Mouse (Mus musculus) liver, embryonic 14.5 days (tissue): ENCODE data around the gene Disc1. TPM values are rescaled to one million over a fixed set of nuclear protein-coding genes. Genes with fewer than 3 reads are reported as not detected.

Experiments used
- ATAC-seq: fragments of 200-750 bp; cut with Nextera tagmentation; 2 replicates; pipeline ENCODE4 v1.8.0; 2017; ENCODE audit warnings: moderate number of reproducible peaks, mild to moderate bottlenecking, moderate library complexity; ENCODE audit not compliant: insufficient read depth
- DNase-seq, 3 experiments: peaks; one replicate each; pipeline ENCODE4 v3.0.0-alpha.2; 2012 to 2013; ENCODE audit warnings: low read depth in 3 of 3, low spot score in 3 of 3
- H3K27ac ChIP-seq: fragments of 300-500 bp; sonication (generic); 2 replicates; pipeline ENCODE4 v1.5.1; 2014; ENCODE audit warnings: moderate library complexity, mild to moderate bottlenecking, control low read depth, inconsistent platforms
- H3K27me3 ChIP-seq: fragments of 300-500 bp; sonication (generic); 2 replicates; pipeline ENCODE4 v1.6.1; 2014; ENCODE audit warnings: mild to moderate bottlenecking, low read length, moderate library complexity; ENCODE audit not compliant: control insufficient read depth, insufficient read depth
- H3K36me3 ChIP-seq: fragments of 300-500 bp; sonication (generic); replicated peaks from 2 replicates; pipeline ENCODE4 v1.6.1; 2014; ENCODE audit warnings: low read depth; ENCODE audit not compliant: control insufficient read depth, insufficient read depth
- H3K4me1 ChIP-seq, 2 experiments: fragments of 200-500 bp in 1 of 2; fragments of 300-500 bp in 1 of 2; sonication (generic) in 1 of 2; replicated peaks; 2 replicates each; pipeline ENCODE4 v1.6.1; 2012 to 2014; ENCODE audit warnings: antibody characterized with exemption in 1 of 2, inconsistent platforms in 1 of 2, low read length in 1 of 2; ENCODE audit not compliant: control insufficient read depth in 2 of 2, insufficient read depth in 2 of 2
- H3K4me2 ChIP-seq: fragments of 300-500 bp; sonication (generic); 2 replicates; pipeline ENCODE4 v1.6.1; 2014; ENCODE audit warnings: low read depth, mild to moderate bottlenecking, control low read depth, moderate library complexity
- H3K4me3 ChIP-seq, 2 experiments: fragments of 200-500 bp in 1 of 2; fragments of 300-500 bp in 1 of 2; sonication (generic) in 1 of 2; 2 replicates each; pipeline ENCODE4 v1.5.1; 2012 to 2014; ENCODE audit warnings: low read depth in 2 of 2, low read length in 2 of 2, mild to moderate bottlenecking in 2 of 2, control low read depth in 1 of 2, inconsistent platforms in 1 of 2, moderate library complexity in 1 of 2; ENCODE audit not compliant: insufficient read depth in 1 of 2
- H3K9ac ChIP-seq: fragments of 300-500 bp; sonication (generic); replicated peaks from 2 replicates; pipeline ENCODE4 v1.6.1; 2014; ENCODE audit warnings: mild to moderate bottlenecking, control low read depth, moderate library complexity
- H3K9me3 ChIP-seq: fragments of 300-500 bp; sonication (generic); 2 replicates; pipeline ENCODE4 v1.6.1; 2016; ENCODE audit warnings: low read length, mixed read lengths; ENCODE audit not compliant: control insufficient read depth
- CTCF ChIP-seq: IDR thresholded peaks from 2 replicates; pipeline ENCODE4 v1.5.1; 2016; ENCODE audit warnings: antibody characterized with exemption, low read depth, control low read depth
- EP300 ChIP-seq: IDR thresholded peaks from 2 replicates; pipeline ENCODE4 v1.6.1; 2016; ENCODE audit warnings: antibody characterized with exemption, low read depth
- WGBS: fragments of 180-500 bp; shearing (Covaris S2); extraction: QIAGEN DNeasy Blood & Tissue Kit; methylation state at CpG from one replicate; pipeline ENCODE4 v1.1.7; 2014; ENCODE audit not compliant: insufficient replicate concordance; 5-methylcytosine and 5-hydroxymethylcytosine counted together
- polyA plus RNA-seq, 2 experiments: library from polyadenylated mRNA; depleted of rRNA in 1 of 2; stranded (reverse) in 1 of 2; unstranded in 1 of 2; fragments of >200 nt; fragmentation: Nextera tagmentation in 1 of 2; extraction: Ambion mirVana in 1 of 2; gene quantifications; 2 replicates each; pipeline versions ENCODE4 v1.2.1 to v1.2.3; 2012 to 2014

Disc1 gene
- polyA plus RNA-seq, 2 experiments: 0.11 to 0.17 TPM

DNA sequence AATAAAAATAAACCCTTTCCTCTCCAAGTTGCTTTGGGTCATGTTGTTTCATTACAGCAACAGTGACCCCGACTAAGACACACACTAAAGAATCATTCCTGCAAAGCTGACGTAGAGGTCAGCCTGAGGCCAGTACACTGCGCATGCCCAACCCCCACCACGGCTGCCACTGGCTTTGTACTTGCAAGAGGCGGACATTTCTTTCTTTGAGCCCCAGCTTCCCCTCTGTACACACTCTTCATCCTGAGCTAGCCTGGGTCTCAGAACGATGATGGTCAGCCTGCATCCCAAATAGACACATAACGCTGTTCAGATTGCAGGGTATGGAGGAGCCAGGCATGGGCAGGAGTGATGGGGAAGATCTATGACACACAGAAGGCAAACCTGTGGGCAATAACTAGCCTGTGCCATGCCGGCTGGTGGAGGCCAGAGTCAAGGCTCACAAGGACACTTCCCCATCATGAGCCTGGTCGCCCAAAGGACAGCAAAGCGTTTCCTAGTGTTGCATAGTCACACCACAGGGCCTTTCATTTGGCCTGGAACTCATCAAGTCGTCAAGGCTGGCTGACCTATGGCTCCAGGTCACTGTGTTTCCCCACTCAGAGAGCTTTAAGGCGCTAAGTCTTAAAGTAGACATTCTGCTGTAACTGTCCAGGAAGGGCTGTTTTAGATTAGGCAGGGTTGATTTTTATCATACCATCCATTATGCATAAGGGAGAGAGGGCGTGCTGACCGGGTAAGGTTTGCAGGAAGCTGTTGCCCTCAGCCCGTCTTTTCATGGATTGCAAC lies 13.2 kb upstream of the Disc1 start:
- Histone ChIP-seq H3K27ac (no peak overlapping the region), H3K9ac (no peak overlapping the region), H3K4me1 (0 out of 4 replicates have a peak, but pooled peaks cover 0 to 2% of the 10 kb centered on the region in 2 experiments), H3K4me3 (no peak overlapping the region), H3K36me3 (no peaks in the 10 kb centered on the region), H3K9me3 (no peaks in the 10 kb centered on the region), H3K27me3 (no peaks in the 10 kb centered on the region), H3K4me2 (no peak overlapping the region)
- 68% methylated on average over 15 of the region's 15 CpGs for WGBS
- TF ChIP-seq EP300: no peak
- TF ChIP-seq CTCF: no peak
- DNase-seq (no peak), ATAC-seq (no peak)

DNA sequence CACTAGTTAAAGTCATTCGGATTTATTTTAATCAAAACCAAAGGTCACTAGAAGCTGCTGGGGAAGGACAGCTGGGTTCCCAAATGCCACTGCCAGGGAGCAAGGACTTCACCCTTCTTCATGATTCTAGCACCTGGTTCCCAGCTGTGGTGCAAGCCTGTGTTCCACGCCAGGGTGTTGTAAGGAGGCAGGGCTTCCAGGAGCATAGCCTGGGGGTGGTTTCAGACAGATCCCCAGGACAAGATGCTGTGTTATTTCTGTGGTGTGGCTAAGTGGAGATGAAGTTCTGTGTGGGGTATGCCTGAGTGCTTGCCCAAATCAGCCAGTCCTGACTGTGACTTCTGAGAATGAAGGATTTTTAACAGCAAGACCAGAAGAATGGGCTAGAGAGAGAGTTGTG lies 12.5 kb upstream of the Disc1 start:
- H3K4me1 ChIP-seq: 0 out of 4 replicates have a peak, but pooled peaks cover 0 to 2% of the 10 kb centered on the region in 2 experiments
- H3K36me3 ChIP-seq: no peaks in the 10 kb centered on the region
- TF ChIP-seq EP300 (no peak), CTCF (no peak)
- 53% methylated on average over 2 of the region's 2 CpGs for WGBS
- H3K9me3 ChIP-seq: no peaks in the 10 kb centered on the region
- H3K27me3 ChIP-seq: no peaks in the 10 kb centered on the region
- no peak for DNase-seq
- H3K27ac ChIP-seq: no peak overlapping the region
- H3K9ac ChIP-seq: no peak overlapping the region
- no peak overlapping the region for H3K4me3 ChIP-seq
- no peak for ATAC-seq
- H3K4me2 ChIP-seq: no peak overlapping the region

DNA sequence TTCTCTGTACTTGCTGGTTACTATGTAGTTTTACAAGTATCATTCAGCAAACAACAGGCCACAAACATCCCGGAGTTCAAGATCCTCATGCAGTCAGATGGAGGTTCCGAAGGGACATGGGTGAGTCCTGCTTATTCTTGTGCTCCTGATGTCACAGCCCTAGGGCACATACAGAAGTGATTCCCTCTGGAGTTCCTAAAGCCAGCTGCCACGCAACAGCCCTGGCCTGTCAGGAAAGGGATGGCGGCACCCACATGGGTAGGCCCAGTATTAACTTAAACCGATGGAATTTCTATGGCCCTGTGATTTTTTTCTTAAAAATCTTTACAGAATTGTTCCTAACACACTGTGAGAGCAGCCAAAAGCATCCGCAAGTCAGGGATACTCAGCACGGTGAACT lies 10.6 kb upstream of the Disc1 start:
- Histone ChIP-seq H3K27ac (no peak overlapping the region), H3K9ac (no peak overlapping the region), H3K36me3 (no peaks in the 10 kb centered on the region), H3K4me1 (no peaks in the 10 kb centered on the region), H3K4me3 (no peak overlapping the region), H3K4me2 (no peak overlapping the region), H3K27me3 (no peaks in the 10 kb centered on the region), H3K9me3 (no peaks in the 10 kb centered on the region)
- TF ChIP-seq CTCF (no peak), EP300 (no peak)
- no peak for DNase-seq
- ATAC-seq: no peak
- WGBS: 76% methylated on average over 7 of the region's 7 CpGs

DNA sequence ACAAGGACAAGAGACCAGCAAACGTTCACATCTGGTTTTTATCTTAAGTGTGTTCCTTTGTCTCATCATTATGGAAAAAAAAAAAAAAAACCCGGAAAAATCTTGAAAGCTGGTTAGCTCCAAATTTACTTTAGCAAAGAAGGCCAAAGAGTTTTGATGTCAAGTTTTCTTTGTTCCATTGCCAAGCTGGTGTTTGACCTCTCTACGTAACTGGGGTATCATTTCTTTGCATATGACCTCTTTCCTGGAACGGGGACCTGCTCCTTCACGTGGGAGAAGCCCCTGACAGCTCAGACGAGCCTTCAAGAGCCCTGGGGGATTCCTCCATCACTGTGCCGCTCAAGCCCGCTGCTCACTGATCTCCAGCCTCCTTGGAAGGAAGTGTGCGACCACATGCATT lies 10.1 kb upstream of the Disc1 start:
- H3K4me3 ChIP-seq: no peak overlapping the region
- H3K27me3 ChIP-seq: no peaks in the 10 kb centered on the region
- no peaks in the 10 kb centered on the region for H3K4me1 ChIP-seq
- WGBS: 26% methylated on average over 9 of the region's 9 CpGs
- no peaks in the 10 kb centered on the region for H3K9me3 ChIP-seq
- DNase-seq (no peak), ATAC-seq (no peak)
- no peak overlapping the region for H3K4me2 ChIP-seq
- no peak overlapping the region for H3K27ac ChIP-seq
- H3K9ac ChIP-seq: no peak overlapping the region
- no peaks in the 10 kb centered on the region for H3K36me3 ChIP-seq
- TF ChIP-seq EP300 (no peak), CTCF (no peak)

DNA sequence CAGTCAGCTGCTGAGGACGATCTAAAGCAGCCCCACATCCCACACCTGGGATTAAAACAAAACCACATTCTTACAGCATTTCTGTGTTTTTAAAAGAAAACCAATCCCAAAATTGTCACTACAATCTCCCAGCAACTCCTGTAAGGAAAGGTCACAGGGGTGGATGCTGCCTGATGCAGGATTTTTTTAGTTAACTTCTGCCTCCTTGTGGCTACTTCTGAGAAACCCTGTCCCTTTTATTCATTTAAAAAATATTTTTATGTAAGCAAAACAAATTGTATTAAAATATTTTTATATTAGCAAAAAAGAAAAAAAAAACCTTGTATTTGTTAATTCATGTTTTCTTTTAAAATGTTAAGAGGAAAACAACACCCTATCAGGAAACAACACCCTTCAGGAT lies 8.2 kb upstream of the Disc1 start:
- 59% methylated on average over 1 of the region's 1 CpGs for WGBS
- Histone ChIP-seq H3K36me3 (no peaks in the 10 kb centered on the region), H3K4me1 (no peaks in the 10 kb centered on the region), H3K9me3 (no peaks in the 10 kb centered on the region), H3K9ac (no peak overlapping the region), H3K4me2 (no peak overlapping the region), H3K27me3 (no peaks in the 10 kb centered on the region), H3K4me3 (no peak overlapping the region), H3K27ac (no peak overlapping the region)
- no peak for TF ChIP-seq EP300
- TF ChIP-seq CTCF: no peak
- DNase-seq: no peak
- ATAC-seq: no peak
